Mouse (Mus musculus) midbrain, embryonic 10.5 days (tissue): ENCODE measurements around the gene Larp4b. TPM values are rescaled to one million over a fixed set of nuclear protein-coding genes. Genes with fewer than 3 reads are reported as not detected.

ENCODE experiments used
- DNase-seq: peaks from one replicate; pipeline ENCODE4 v3.0.0-alpha.2; 2017; ENCODE audit warnings: low spot score
- H3K27ac ChIP-seq: fragments of 300-500 bp; sonication (generic); replicated peaks from 2 replicates; pipeline ENCODE4 v1.5.1; 2016; ENCODE audit warnings: mild to moderate bottlenecking
- H3K27me3 ChIP-seq: fragments of 300-500 bp; sonication (generic); 2 replicates; pipeline ENCODE4 v1.6.1; 2016; ENCODE audit warnings: low read depth, mild to moderate bottlenecking; ENCODE audit not compliant: poor library complexity, severe bottlenecking
- H3K36me3 ChIP-seq: fragments of 300-500 bp; sonication (generic); 2 replicates; pipeline ENCODE4 v1.6.1; 2016; ENCODE audit warnings: mild to moderate bottlenecking, moderate library complexity
- H3K4me1 ChIP-seq: fragments of 300-500 bp; sonication (generic); 2 replicates; pipeline ENCODE4 v1.6.1; 2016
- H3K4me3 ChIP-seq: fragments of 300-500 bp; sonication (generic); 2 replicates; pipeline ENCODE4 v1.5.1; 2016; ENCODE audit warnings: mild to moderate bottlenecking, moderate library complexity
- H3K9me3 ChIP-seq: fragments of 300-500 bp; sonication (generic); replicated peaks from 2 replicates; pipeline ENCODE4 v1.6.1; 2016; ENCODE audit warnings: mild to moderate bottlenecking
- WGBS: fragments of 180-500 bp; shearing (Covaris S2); methylation state at CpG from one replicate; pipeline ENCODE4 v1.1.7; 2016; 5-methylcytosine and 5-hydroxymethylcytosine counted together
- polyA plus RNA-seq: library from polyadenylated mRNA; unstranded; fragments of >200 nt; fragmentation: Nextera tagmentation; extraction: Ambion mirVana; gene quantifications from 2 replicates; pipeline ENCODE4 v1.2.1, GENCODE M21; 2016

Gene Larp4b
- polyA plus RNA-seq, 1 experiment from 2014 or later: 31.4 TPM

- peaks cover 93% of the 10 kb centered on the region for H3K36me3 ChIP-seq
- WGBS: 90% methylated on average over 3 of the region's 3 CpGs
- H3K27me3 ChIP-seq: no peaks in the 10 kb centered on the region
- no peaks in the 10 kb centered on the region for H3K4me1 ChIP-seq
- no peaks in the 10 kb centered on the region for H3K9me3 ChIP-seq
- H3K27ac ChIP-seq: no peak overlapping the region
- no peak overlapping the region for H3K4me3 ChIP-seq
- DNase-seq: no peak
Measured at GRCm38 (mm10) chr13:9167842-9168241, 74.2 kb downstream of the Larp4b start.

GRCm38 (mm10) chr13:9169616-9170015 is 75.9 kb downstream of the Larp4b start:
- no peaks in the 10 kb centered on the region for H3K9me3 ChIP-seq
- DNase-seq: no peak
- H3K4me3 ChIP-seq: no peak overlapping the region
- H3K36me3 ChIP-seq: peaks cover 97% of the 10 kb centered on the region
- no peak overlapping the region for H3K27ac ChIP-seq
- 92% methylated on average over 6 of the region's 6 CpGs for WGBS
- no peaks in the 10 kb centered on the region for H3K4me1 ChIP-seq
- no peaks in the 10 kb centered on the region for H3K27me3 ChIP-seq

- 89% methylated on average over 16 of the region's 16 CpGs for WGBS
- no peak for DNase-seq
- Histone ChIP-seq H3K4me3 (no peak overlapping the region), H3K27me3 (no peaks in the 10 kb centered on the region), H3K36me3 (peaks cover 97% of the 10 kb centered on the region), H3K27ac (no peak overlapping the region), H3K4me1 (no peaks in the 10 kb centered on the region), H3K9me3 (no peaks in the 10 kb centered on the region)
Measured at GRCm38 (mm10) chr13:9170726-9171125, 77.0 kb downstream of the Larp4b start.

DNA sequence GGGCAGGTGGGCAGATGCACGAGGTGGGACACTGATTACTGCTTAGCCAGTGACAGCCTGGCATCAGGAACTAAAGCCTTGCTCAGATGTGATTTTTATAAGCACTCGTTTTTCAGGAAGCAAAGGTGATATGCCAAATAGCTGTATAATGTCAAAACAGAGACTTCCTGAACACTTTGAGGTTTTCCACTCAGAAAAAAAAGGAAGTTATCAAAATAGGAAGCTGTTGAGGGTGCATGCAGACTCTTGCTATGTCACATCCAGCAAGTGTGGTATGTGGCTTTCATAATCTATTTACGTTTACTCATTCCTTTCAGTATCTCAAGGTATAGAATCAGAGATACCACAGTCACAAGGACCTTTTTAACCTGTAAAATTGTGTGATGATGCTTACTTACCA is 79.7 kb downstream of the Larp4b start:
- no peak overlapping the region for H3K27ac ChIP-seq
- peaks cover 76% of the 10 kb centered on the region for H3K36me3 ChIP-seq
- no peaks in the 10 kb centered on the region for H3K4me1 ChIP-seq
- no peak for DNase-seq
- no peaks in the 10 kb centered on the region for H3K9me3 ChIP-seq
- H3K4me3 ChIP-seq: no peak overlapping the region
- 87% methylated on average over 3 of the region's 3 CpGs for WGBS
- H3K27me3 ChIP-seq: no peaks in the 10 kb centered on the region

DNA sequence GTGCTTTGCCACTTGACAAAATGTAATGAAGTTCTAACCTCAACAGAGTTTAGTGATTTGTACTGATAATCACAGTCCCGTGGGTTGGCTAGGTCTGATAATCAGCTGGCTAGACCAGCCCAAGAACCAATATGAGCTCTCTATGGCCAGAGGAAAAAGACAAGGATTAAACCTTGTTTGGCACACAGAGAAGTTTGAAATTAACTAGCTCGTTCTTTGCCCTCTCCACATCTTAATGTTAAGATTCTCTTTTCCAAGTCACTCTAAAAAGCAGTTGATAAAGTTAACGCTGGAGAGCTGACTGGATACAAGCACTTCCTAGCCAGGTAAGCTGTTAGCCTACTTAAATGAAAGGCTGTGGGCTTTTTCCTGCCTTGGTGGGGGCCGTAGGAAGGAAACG is 81.5 kb downstream of the Larp4b start:
- Histone ChIP-seq H3K4me3 (no peak overlapping the region), H3K4me1 (no peaks in the 10 kb centered on the region), H3K27me3 (no peaks in the 10 kb centered on the region), H3K27ac (no peak overlapping the region), H3K9me3 (no peaks in the 10 kb centered on the region), H3K36me3 (peaks cover 58% of the 10 kb centered on the region)
- no peak for DNase-seq
- WGBS: 90% methylated on average over 5 of the region's 5 CpGs

DNA sequence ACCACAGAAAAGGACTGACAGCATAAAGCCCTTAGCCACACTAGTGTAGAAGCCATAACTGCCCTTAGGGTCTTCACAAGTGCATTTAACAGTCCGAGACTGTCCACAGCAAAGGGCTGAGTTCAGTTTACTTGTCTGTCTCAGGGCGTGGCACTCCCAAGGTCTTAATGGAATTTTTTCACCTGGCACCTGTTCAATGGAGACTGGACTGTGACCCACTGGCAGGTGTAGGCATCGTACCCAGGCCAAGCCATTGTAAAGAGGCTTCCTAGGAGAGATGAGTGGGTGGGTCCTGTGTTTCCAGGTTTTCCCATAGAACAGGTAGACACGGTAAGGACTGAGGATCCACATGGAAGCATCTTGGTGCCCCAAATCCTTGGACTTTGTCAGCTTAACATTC is 84.6 kb downstream of the Larp4b start:
- peaks cover 30% of the 10 kb centered on the region for H3K36me3 ChIP-seq
- WGBS: 92% methylated on average over 4 of the region's 4 CpGs
- H3K9me3 ChIP-seq: no peaks in the 10 kb centered on the region
- H3K27me3 ChIP-seq: no peaks in the 10 kb centered on the region
- DNase-seq: no peak
- no peak overlapping the region for H3K27ac ChIP-seq
- H3K4me1 ChIP-seq: no peaks in the 10 kb centered on the region
- H3K4me3 ChIP-seq: no peak overlapping the region

GRCm38 (mm10) chr13:9178718-9179117 is 85.0 kb downstream of the Larp4b start:
- Histone ChIP-seq H3K4me1 (no peaks in the 10 kb centered on the region), H3K27ac (no peak overlapping the region), H3K27me3 (no peaks in the 10 kb centered on the region), H3K4me3 (no peak overlapping the region), H3K36me3 (peaks cover 25% of the 10 kb centered on the region), H3K9me3 (no peaks in the 10 kb centered on the region)
- WGBS: 68% methylated on average over 3 of the region's 3 CpGs
- DNase-seq: no peak

GRCm38 (mm10) chr13:9180221-9180620 is 86.5 kb downstream of the Larp4b start:
- Histone ChIP-seq H3K27me3 (no peaks in the 10 kb centered on the region), H3K27ac (no peak overlapping the region), H3K4me1 (no peaks in the 10 kb centered on the region), H3K9me3 (no peaks in the 10 kb centered on the region), H3K36me3 (peaks cover 11% of the 10 kb centered on the region), H3K4me3 (no peak overlapping the region)
- 62% methylated on average over 11 of the region's 11 CpGs for WGBS
- no peak for DNase-seq

DNA sequence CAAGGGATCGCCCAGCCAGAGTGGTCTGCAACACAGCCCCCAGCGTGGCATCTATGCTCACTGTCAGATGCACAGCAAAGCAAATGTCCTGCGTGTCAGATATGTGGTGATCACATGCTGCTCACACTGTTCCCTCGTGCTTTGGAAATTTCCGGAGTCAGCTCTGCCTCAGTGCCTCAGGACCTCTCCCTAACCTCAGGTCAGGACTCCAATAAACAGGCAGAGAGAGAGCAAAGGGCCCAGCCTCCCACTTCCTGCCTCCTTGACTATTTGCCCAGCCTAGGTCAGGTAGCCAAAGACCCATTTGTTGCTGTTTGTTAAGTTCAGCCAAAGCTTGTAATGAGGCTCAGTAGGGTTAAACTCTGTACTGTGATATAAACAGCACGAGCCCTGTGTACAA is 87.4 kb downstream of the Larp4b start:
- no peaks in the 10 kb centered on the region for H3K4me1 ChIP-seq
- H3K27ac ChIP-seq: no peak overlapping the region
- no peak for DNase-seq
- no peak overlapping the region for H3K4me3 ChIP-seq
- peaks cover 3% of the 10 kb centered on the region; the same call in 1 of the 2 replicates for H3K36me3 ChIP-seq
- WGBS: 82% methylated on average over 6 of the region's 6 CpGs
- H3K27me3 ChIP-seq: no peaks in the 10 kb centered on the region
- H3K9me3 ChIP-seq: no peaks in the 10 kb centered on the region

DNA sequence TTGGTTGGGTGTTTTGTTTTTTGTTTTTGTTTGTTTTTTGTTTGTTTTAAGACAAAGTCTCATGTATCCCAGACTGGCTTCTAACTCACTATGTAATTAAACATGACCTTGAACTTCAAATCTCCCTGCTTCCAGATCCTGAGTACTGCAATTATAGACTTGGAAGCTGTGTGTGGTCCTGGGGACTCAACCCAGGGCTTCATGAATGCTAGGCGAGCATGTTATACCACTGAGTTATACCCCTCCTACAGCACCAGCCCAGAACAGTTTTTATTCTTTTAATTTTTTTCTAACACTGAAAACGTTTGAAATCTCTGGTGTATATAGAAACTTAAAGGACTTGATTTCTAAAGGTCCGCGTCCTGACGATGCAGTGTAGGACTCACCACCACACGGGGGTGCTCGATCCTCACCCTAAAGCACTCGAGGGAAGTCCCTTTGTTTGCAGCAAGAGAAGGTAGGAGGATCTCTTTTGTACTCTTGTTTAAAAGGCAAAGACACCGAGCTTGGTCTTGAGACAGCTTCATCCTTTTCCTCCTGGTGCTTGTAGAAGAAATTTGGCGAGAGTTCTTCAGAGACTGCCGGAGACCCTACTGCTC is 88.1 kb downstream of the Larp4b start:
- 9% methylated on average over 11 of the region's 11 CpGs for WGBS
- no peaks in the 10 kb centered on the region for H3K36me3 ChIP-seq
- no peaks in the 10 kb centered on the region for H3K4me1 ChIP-seq
- no peaks in the 10 kb centered on the region; the same call in 1 of the 2 replicates for H3K27me3 ChIP-seq
- peak overlapping the region; percentile 78 for H3K27ac ChIP-seq
- H3K9me3 ChIP-seq: no peaks in the 10 kb centered on the region
- peak; percentile 78 for DNase-seq
- H3K4me3 ChIP-seq: no peak overlapping the region

GRCm38 (mm10) chr13:9184281-9184680 is 90.6 kb downstream of the Larp4b start:
- H3K27ac ChIP-seq: no peak overlapping the region
- H3K9me3 ChIP-seq: no peaks in the 10 kb centered on the region
- no peak overlapping the region for H3K4me3 ChIP-seq
- peaks cover 20% of the 10 kb centered on the region for H3K4me1 ChIP-seq
- H3K36me3 ChIP-seq: no peaks in the 10 kb centered on the region
- peaks cover 6% of the 10 kb centered on the region; the same call in 1 of the 2 replicates for H3K27me3 ChIP-seq
- 86% methylated on average over 6 of the region's 6 CpGs for WGBS
- no peak for DNase-seq

DNA sequence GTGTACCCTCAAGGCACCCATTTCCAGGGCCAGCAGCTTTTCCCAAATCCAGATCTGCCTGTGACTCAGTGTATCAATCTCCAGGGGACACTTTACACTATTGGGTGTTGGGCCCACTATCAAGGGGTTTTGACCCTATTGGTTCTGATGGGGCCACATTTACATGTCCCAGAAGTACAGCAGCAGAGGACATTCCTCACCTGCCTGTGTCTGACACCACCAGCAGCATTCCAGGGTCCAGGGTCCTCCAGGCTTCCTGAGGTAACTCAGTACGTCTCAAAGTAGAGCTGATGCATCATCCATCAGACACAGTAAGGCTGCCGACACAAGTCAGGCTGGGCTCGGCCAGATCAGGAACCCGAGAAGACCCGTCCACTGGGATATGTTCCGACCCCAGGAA is 91.0 kb downstream of the Larp4b start:
- Histone ChIP-seq H3K9me3 (no peaks in the 10 kb centered on the region), H3K4me3 (no peak overlapping the region), H3K36me3 (no peaks in the 10 kb centered on the region), H3K4me1 (peaks cover 20% of the 10 kb centered on the region), H3K27ac (no peak overlapping the region), H3K27me3 (peaks cover 7% of the 10 kb centered on the region; the same call in 1 of the 2 replicates)
- WGBS: 86% methylated on average over 6 of the region's 6 CpGs
- no peak for DNase-seq

DNA sequence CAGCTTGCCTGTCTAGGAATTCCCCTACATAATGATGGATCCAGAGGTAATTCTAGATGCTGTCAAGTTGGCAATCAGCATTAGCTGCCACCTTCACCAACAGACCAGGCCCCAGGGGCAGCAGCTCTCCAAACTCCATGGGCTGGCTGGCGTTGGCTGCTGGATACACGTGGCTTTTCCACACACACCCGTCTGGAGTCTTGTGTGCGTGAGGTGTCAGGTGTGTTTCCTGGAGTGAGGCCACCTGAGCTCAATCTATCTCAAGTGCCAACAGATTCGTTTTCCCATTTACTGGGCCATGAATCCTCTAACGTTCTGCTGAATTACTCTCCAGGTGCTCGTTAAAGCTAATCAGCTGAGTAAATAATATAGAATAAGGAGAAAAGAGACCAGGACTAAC is 93.5 kb downstream of the Larp4b start:
- 67% methylated on average over 7 of the region's 7 CpGs for WGBS

More for the DNA sequence above, 93.5 kb downstream of the Larp4b start:
- Histone ChIP-seq H3K4me1 (peaks cover 33% of the 10 kb centered on the region), H3K27ac (no peak overlapping the region), H3K4me3 (no peak overlapping the region), H3K27me3 (peaks cover 26% of the 10 kb centered on the region; the same call in 1 of the 2 replicates), H3K36me3 (no peaks in the 10 kb centered on the region), H3K9me3 (no peaks in the 10 kb centered on the region)
- DNase-seq: no peak
